Mouse (Mus musculus) left cerebral cortex, postnatal 14 days (tissue): ENCODE data around the gene Rflnb. TPM values are rescaled to one million over a fixed set of nuclear protein-coding genes. Genes with fewer than 3 reads are reported as not detected.

Experiments used
- DNase-seq, 2 experiments: peaks; one replicate each; pipeline ENCODE4 v3.0.0; 2021 to 2022; ENCODE audit warnings: low spot score in 2 of 2, mixed read lengths in 1 of 2
- intact Hi-C: fragments of 180-260 bp; cut with DNase I; formaldehyde crosslinking; loops from one replicate; pipeline ENCODE4 v1.15.1; 2025
- long read RNA-seq, 2 experiments: library from polyadenylated mRNA; stranded (forward); transcript quantifications; one replicate each; pipeline ENCODE4 v2.0.0; 2021
- total RNA-seq, 2 experiments: library from RNA; stranded (reverse); gene quantifications; 2 replicates each; pipeline ENCODE4 v1.2.3; 2021

The Rflnb gene
- 10 to 100 TPM; 14.3 to 15.8 TPM for total RNA-seq
- long read RNA-seq, experiment 1, transcript Rflnb-201 (3 exons, 3,512 nt): major isoform, 9 of 14 reads
- long read RNA-seq, experiment 1, partial matches to known transcripts: 3 of 14 reads
- long read RNA-seq, experiment 1, other reads (novel, unspliced or antisense): 2 of 14 reads
- long read RNA-seq, experiment 2, transcript Rflnb-201 (3 exons, 3,512 nt): major isoform, 10 of 15 reads
- long read RNA-seq, experiment 2, partial matches to known transcripts: 4 of 15 reads
- long read RNA-seq, experiment 2, other reads (novel, unspliced or antisense): 1 of 15 reads

- intact Hi-C loops: no loop called here
- peak; percentile 48 to 64 for DNase-seq
These were observed at the start of gene Rflnb for GRCm38 (mm10) chr11:76027139-76028071. TSS of gene Rflnb (minus strand) at chr11:76027782.

- intact Hi-C loops: loop anchor here (10.0 kb wide), 1 partner anchor 293 kb away; no protein-coding TSS in a partner anchor
- no peak for DNase-seq
These were observed 49.8 kb upstream of the Rflnb start for GRCm38 (mm10) chr11:76077341-76077740.

GRCm38 (mm10) chr11:76074296-76075093, 46.9 kb upstream of the Rflnb start:
- no peak for DNase-seq
- intact Hi-C loops: loop anchor here (10.0 kb wide), 1 partner anchor 290 kb away; no protein-coding TSS in a partner anchor

- DNase-seq: no peak
- intact Hi-C loops: loop anchor here (10.0 kb wide), 1 partner anchor 285 kb away; no protein-coding TSS in a partner anchor
These were observed 42.2 kb upstream of the Rflnb start for GRCm38 (mm10) chr11:76069816-76070215.

- DNase-seq: no peak
- intact Hi-C loops: no loop called here
These were observed 39.1 kb upstream of the Rflnb start for GRCm38 (mm10) chr11:76066563-76067156.

DNA sequence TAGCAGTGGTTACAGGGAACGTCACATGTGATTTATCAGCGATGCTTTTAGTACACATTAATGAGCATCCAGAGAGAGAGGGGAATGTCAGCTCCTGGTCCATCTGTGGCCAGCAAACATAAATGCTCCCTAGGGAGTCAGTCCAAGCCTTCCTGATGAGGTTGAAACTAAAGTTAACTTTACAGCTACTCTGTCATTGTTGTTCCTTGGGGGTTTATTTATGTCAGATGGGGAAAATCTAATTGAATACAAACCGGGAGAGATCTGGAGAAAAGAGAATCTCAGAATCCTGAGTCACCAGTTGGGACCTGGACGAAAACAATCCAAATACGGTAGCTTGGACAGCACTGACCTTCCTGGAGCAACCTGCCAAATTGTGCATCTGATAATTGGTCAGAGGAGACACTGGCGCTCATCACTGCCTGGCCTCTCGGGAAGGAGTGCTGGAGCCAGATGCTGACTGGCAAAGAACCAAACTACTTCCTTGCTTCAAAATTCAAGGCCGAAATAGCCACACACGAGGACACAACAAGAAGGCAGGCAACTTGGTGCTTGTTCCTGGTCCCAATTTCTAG, 38.0 kb upstream of the Rflnb start:
- DNase-seq: no peak
- intact Hi-C loops: no loop called here

DNA sequence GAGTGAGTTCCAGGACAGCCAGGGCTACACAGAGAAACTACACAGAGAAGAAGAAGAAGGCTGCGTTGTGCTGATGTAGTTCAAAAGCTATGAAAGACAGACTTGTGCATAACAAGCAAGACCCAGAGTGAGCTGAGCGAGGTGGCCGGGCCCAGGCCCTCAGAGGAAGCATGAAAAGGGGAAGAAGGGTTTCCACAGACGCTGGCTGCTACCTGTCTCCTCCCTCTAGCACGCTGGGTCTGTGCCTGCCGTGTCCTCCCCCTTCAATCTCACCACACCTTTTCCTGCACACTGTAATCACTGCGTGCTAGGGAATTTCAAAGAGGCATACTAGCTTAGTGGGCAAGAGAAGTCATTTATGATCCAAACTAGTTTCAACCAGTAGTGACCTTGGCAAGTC, 36.8 kb upstream of the Rflnb start:
- no peak for DNase-seq

GRCm38 (mm10) chr11:76060906-76061305, 33.3 kb upstream of the Rflnb start:
- no peak for DNase-seq
- intact Hi-C loops: no loop called here

More for the DNA sequence above, 36.8 kb upstream of the Rflnb start:
- intact Hi-C loops: no loop called here

DNA sequence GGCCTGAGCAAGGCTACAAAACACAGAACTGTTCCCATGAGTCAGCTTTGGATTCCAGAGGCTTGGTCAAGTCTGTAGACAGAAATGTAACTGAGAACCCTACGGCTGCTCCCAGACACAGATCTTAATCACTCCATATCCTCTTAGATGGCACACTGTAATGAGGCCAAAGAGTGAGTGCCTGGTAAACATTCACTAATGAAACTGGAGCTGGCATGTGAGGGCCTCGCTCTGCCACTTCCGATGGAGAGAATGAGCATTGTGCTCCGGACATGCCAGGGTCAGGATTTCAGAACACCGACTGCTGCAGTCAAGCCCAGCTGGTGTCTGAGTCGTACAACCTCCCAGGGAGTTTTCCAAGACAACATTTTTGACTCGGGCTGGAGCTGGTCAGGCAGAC, 32.4 kb upstream of the Rflnb start:
- intact Hi-C loops: no loop called here
- DNase-seq: no peak

- intact Hi-C loops: no loop called here
- DNase-seq: no peak
These were observed 28.9 kb upstream of the Rflnb start for GRCm38 (mm10) chr11:76056487-76056886.

- no peak for DNase-seq
- intact Hi-C loops: no loop called here
These were observed 24.9 kb upstream of the Rflnb start for GRCm38 (mm10) chr11:76052496-76052895.

- intact Hi-C loops: no loop called here
- no peak for DNase-seq
These were observed 23.5 kb upstream of the Rflnb start for GRCm38 (mm10) chr11:76050967-76051512.

DNA sequence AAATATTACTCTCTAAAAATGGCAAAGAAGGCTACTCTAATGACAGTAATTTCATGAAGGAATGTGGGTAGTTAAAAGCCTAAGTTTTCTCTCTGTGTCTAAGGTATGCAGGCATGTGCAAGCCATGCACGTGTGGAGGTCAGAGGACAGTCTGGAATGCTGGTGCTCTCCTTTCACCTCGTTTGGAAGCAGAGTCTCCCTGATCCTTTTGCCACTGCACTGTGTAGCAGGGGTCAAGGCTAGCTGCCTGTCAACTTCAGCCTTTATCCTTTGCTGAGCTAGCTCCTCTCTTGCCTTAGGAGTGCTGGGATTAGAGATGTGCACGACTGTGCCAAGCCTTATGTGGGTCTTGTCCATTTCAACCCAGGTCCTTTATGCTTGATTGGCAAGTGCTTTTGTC, 22.9 kb upstream of the Rflnb start:
- intact Hi-C loops: no loop called here
- no peak for DNase-seq

- no peak for DNase-seq
- intact Hi-C loops: no loop called here
These were observed 17.8 kb upstream of the Rflnb start for GRCm38 (mm10) chr11:76045367-76045766.

DNA sequence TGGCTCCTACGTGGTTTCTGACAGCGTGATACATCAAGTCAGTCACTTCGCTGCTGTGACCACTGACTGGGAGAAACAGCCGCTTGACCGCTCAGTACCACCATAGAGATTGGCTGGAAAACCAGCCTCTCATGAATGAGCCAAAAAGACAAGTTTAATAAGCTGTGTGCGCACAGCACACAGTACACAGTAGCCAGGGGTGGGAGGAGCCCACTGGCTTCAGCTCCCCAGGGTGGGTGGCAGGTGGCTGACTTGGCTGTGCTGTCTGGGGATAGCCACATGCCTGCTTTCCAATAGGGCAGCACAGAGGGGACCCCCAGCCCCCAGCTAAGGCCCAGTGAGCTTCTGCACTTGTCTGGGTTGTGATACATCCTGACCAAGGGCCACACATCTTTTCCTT, 16.9 kb upstream of the Rflnb start:
- no peak for DNase-seq
- intact Hi-C loops: no loop called here

GRCm38 (mm10) chr11:76042882-76043281, 15.3 kb upstream of the Rflnb start:
- intact Hi-C loops: no loop called here
- DNase-seq: peak; percentile 68 to 85

DNA sequence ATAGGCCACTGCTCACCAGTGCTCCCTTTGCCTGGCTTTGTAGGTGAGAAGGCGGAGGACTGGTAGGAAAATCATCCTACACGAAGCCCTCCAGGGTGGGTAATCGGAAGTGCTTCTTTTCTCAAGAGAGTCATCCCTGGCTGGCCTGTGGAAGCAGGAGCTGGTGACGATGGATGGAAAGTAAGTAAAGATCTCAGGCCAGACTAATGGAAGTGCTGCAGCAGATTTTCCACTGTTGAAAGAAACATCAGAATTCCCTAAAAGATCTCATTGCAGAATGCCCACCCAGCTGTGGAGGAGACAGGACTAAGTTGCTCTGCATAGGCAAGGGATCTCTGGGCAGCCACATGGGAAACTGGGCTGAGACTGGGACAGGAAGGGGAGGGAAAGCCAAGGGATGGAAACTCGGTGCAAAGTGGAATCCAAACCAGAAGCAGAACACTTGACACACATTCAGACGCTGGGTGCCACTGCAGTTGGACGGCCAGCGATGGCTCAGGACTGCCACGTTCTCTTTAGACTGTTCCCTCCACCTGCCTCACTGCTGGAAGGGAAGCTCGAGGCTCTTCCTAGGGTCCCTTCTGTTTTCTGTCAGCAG, 14.6 kb upstream of the Rflnb start:
- intact Hi-C loops: no loop called here
- no peak for DNase-seq

DNA sequence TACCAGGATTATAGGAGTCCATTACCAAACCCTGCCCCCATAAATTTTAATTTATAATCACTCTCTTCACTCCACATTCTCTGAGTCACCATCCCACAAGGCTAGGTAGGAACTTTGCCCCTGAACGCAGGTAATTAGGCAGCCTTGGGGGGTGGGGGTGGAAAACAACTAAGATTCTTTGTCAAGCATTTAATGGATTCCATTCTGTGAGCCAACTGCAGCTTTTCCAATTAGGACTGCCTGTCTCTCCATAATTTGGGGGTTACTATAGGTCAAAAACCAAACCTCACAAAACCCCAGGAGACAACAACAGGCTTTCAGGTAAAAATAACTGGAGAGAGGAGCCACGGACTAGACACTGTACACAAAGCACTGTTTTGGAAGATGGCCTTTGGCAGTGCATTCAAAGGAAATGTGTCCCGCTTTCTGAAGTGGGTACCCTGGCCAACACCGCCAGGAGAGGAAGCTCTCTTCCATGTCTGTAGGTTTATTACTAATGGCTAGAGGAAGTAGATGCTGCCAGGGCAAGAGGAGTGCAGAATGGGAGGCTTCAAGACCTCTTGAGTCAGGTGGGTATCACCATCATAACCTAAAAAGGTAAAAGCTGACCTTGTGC, 13.3 kb upstream of the Rflnb start:
- intact Hi-C loops: no loop called here

More for the DNA sequence above, 13.3 kb upstream of the Rflnb start:
- no peak for DNase-seq
